Mouse (Mus musculus) heart, adult 18-20 months (tissue): ENCODE data around the gene Akr1b10. TPM values are rescaled to one million over a fixed set of nuclear protein-coding genes. Genes with fewer than 3 reads are reported as not detected.
"Not testable (repeated sequence)": the region's sequence is repeated elsewhere in the genome, so short reads cannot be mapped to it uniquely, and the experiment has no call there.

Experiments
- DNase-seq, 2 experiments: peaks; one replicate each; pipeline ENCODE4 v3.0.0; 2021 to 2022; ENCODE audit warnings: mixed read lengths in 1 of 2
- total RNA-seq, 2 experiments: library from RNA; stranded (reverse); gene quantifications; 2 replicates each; pipeline ENCODE4 v1.2.3; 2021

Akr1b10 gene
- total RNA-seq, 2 experiments from 2014 or later, result 60.9 to 62.9 TPM

DNA sequence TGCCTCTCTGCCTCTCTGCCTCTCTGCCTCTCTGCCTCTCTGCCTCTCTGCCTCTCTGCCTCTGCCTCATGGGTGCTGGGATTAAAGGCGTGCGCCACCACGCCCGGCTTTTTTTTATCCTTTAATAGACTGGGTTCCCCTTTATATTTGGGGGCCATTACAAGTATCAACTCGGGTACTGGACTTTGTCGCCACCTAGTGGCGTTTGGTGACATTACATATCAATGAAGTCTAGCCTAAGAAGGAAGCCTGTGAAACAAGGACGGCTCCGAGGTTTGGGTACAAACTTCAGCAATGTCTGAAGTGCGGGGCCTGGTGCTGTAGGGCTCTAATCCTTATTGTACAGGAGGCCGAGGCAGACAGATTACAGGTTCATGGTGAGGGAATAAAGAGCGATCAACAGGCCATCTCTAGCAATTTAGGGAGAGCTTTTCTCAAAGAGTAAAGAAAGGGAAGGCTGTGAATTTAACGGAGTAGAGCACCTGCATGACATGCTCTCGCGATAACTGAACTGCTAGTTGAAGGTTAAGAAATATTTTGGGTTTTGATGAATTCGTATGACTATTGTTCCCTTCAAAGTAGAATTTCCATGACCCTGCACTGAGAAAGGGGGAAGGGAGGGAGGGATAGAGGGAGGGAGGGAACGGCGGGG lies 12.2 kb upstream of the Akr1b10 start:
- DNase-seq, result peak; percentile 81 to 92

DNA sequence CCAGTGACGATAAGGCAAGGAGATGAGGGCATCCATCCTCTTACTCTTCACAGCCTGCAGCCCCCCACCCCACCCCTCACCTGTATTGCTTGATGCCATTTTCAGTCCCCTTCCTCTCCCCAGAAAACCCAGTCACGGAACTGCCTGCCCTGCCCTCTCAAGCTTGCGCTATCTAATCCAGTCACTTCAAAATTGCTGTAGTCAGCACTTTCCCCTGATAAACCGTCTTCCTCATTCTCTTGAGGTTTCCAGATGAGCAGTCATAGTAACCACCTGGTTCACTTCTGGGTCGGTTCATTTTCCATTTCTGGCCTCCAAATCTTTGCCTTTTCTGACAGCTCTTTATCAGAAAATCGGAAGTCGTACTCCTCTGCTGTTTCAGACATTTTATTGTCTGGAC lies 10.2 kb upstream of the Akr1b10 start:
- peak; percentile 17 to 24 for DNase-seq

DNA sequence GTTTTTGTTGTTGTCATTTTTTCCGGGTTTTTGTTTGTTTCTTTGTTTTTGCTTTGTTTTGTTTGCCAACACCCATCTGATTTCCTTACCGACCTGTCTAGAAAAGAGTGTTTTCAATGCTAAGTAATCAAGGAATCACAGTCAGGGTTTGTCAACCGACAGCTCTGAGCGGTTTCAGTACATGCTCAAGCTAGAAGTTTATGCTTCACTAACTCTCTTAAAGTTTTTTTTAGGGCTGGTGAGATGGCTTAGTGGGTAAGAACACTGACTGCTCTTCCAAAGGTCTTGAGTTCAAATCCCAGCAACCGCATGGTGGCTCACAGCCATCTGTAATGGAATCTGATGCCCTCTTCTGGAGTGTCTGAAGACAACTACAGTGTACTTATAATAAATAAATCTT lies 8.1 kb upstream of the Akr1b10 start:
- not testable (repeated sequence) for DNase-seq

DNA sequence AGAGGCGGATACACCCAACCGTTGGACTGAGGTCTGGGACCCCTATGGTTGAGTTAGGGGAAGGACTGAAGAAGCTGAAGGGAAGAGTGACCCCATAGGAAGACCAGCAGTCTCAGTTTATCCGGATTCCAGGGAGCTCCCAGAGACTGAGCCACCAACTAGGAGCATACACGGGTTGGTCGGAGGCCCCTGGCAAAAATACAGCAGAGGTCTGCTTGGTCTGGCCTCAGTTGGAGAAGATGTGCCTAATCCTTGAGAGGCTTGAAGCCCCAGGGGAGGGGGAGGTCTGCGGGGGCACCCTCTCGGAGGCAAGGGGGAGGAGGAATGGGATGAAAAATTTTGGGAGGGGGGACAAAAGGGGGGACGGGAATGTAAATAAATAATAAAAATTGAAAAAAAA lies 617 bp upstream of the Akr1b10 start:
- DNase-seq, result no peak

DNA sequence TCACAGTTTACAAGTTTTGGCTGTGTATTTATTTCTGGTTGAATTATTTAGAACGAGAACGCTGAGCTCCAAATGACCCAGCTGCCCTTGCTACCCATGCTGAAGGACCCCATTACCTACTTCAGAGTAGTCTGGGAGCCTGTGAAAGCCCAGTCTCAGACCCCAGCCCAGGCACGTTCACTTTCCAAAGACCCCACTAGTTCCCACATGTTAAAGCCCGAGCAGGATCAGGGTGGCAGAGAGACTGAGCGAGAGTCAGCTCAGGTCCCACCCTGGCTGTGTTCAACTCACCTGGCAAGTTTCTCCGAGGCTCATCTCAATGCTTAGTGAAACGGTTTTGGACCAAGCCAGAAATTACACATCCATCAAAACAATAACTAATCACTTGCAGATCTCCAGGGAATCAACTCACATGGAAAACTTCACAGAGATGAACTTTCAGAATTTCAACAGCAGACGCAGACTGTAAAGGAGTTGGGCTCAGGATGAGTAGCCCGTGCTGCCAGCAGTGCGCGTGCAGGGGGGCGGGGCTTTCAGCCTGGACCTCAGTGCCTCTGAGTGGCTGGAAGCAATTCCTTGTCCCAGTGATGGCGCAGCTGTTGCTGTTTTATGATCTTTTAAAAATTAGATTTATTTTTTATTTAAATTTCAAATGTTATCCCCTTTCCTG lies 818 bp downstream of the Akr1b10 start:
- peak; percentile 76 for DNase-seq

DNA sequence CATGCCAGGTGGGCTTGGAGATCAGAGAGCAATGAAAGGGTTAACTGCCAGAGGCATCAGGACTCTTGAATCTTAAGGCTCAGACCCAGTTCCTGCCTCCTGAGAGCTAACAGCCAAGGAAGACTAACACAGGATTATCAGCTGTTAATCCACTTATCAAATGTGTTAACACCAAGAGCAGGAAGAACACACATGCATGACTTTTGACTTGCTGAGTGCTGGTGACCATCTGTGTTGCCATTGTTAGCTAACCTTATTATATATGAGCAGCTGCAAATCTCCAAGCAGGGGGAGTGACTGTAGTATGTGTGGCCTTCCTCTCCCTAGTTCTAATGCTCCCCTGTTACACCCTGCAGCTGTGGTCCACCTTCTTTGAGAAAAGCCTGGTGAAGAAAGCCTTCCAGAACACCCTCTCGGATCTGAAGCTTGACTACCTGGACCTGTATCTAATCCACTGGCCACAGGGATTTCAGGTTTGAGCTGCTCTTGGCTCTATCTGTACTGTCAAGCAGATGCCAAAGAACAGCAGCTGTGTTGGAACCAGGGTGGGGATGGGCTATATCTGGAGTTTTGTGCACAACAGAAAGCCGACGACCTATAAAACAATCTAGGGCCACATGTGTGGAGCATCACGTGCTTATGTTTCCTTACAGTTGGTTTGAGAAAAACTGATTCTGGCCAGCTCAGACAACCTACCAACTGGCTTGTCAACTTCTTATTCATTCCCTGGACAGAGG lies 4.6 kb downstream of the Akr1b10 start:
- DNase-seq, result no peak

DNA sequence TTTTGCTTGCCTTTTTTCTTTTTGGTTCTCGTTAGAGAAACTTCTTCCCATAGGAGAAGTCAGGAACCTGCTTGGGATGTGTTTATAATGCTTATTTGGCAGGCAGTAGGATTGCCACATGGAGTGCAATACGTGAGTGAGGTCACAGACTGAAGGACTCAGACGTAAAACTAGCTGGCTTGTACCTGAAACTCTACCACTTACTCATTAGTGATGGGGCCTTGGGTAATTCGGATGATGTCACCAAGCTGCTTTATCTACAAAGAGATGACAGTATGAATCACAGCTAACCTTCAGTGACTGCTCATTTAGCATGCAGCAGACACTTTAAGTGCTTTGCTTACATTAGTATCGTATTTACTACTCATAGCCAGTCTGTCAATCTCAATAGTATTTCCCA lies 11.9 kb downstream of the Akr1b10 start:
- DNase-seq, result no peak

DNA sequence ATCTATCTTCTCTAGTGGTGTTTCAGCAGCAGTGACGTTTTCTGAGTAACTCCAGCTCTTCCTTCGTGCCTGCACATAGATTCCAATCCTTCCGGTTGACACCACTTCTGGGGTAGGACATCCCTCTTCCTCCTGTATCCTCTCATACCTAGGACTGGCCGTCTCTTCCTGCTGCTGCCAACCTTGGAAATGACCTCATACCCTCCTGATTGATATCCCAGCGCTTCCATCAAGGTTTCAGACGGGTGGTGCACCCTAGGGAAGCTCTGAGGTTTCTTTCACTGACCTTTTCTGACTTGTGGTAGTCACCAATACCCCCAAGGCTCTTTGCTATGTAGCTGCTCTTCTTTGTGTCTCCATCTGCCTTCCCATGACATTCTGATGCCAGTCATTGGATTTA lies 14.4 kb downstream of the Akr1b10 start:
- no peak for DNase-seq

DNA sequence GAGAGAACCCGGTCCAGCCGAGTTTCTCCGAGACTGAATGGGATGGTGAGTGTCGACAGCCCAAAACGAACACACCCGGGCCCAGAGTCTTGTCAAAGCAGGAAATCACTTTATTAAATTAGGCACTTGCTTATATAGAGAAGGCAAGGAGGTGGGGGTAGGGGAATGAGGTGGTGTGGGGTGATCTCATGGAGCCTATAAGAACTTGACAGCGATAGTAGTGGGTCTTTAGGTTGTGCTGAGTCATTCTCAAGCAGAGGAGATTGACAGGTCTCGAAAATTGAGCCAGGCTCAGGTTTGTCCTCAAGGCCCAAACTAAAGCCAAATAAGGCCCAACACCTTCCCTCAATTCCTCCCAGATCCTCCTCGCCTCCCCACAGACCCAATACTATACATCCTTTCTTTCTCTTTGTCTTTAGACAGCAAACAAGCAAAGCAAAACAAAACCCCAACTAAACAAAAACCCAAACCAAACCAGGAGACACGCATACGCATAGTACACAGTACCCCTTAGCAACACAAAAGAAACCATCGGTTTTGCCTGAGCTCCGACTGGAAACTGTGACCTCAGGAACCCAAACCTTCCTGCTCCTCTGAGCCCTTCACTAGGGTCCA lies 15.7 kb downstream of the Akr1b10 start:
- no peak for DNase-seq

DNA sequence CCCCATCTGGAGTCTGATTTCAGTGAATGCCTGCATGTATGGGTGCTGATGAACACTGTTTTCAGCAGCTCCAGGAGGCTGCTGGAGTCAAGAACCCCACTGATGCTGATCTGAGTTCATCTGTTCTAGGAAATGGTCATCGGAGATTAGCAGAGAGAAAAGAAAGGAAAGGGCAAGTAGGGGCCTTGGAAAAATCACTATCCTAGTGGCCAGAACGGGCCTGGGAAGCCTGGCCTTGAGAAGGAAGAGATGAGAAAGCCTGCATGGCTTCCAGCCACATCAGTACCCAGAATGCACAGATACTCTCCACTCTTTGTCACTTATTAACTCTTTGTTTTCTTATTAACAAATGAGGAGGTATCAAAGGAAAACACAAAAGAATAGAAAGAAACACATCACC lies 16.7 kb downstream of the Akr1b10 start:
- no peak for DNase-seq

DNA sequence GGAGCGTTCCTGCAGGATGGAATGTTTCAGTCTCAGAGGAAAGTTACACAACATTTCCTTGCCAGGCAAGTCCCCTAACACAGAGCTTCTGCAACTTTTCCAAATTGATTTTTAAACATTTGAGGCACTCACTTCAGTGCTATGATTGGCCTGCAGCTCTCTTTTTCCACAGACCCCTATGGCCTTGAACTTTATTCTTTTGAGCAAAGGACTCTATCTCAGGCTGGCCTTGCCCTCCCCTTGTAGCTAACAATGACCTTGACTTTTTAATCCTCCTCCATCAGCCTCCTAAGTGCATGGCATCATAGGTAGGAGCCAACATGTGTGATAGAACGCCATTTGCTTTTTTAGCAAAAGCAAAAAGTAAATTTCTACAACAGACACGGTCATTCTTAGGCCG lies 22.7 kb downstream of the Akr1b10 start:
- DNase-seq, result no peak

DNA sequence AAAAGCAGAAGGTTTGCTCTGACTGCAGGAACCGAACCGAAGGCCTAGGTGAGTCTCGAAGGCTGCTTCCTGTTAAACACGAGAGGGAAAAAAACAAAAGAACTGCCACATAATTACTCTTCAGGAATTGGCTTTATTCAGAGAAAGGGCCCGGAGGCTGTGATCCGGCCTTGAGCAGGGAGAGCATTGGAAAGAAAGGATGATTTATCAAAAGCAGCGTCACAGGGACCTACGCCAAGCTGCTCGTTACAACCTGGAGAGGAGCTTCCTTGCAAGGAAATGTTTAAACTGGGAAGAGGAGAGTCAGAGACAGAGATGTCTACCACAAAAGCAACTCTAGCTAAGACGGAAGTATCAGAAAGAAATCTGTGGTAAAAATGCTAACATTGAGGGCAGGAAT lies 23.4 kb downstream of the Akr1b10 start:
- DNase-seq, result no peak

DNA sequence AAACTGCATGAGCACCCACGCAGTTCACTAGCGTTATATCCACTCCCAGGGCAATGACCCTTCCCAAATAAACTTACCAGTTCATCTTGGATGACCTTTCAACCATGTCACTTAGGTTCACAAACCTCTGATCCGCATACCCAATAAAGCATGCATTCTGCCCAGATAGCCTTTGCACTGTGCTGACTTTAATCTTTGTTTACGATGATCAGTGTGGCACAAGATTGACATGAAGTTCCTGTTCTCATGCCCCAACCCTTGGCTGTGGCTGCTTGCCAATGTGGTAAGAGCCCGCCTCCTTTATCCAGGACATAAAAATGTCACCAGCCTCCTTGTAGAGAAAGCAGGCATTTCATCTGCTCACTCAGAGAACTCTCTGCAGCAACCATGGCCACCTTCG lies 28.0 kb downstream of the Akr1b10 start, which contains the start of gene Akr1b7:
Gene Akr1b7 (plus strand): TSS at position 312 of the 400 bp plus-strand sequence.
- DNase-seq, result no peak

DNA sequence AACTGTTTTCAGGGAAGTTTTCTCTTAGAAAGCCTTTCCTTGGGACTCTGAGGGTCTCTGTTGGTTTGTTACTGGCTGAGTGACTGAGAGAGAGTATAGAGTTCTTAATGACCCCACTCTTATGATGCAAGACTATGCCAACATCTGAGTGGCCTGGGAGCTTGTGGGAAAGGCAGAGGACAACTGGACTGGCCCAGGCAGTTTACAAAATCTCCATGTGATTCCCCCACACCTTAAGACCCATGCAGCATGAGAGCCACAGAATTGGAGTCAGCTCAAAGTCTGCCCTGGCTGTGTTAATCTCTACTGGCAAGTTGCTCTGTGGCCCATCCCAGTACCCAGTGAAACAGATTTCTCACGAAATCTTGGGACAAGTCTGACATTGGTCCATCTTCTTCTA lies 28.7 kb downstream of the Akr1b10 start:
- DNase-seq, result no peak

DNA sequence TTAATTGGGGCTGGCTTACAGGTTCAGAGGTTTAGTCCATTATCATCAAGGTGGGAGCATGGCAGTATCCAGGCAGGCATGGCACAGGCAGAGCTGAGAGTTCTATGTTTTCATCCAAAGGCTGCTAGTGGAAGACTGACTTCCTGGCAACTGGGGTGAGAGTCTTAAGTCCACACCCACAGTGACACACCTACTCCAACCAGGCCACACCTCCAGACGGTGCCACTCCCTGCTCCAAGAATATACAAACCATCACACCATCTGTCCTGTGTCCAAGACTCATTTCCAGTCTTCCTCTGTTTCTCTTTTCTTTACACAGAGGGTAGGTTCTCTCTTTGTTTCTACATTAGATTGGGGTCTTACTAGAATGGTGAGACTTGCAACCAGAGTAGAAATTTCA lies 29.4 kb downstream of the Akr1b10 start:
- not testable (repeated sequence) for DNase-seq

DNA sequence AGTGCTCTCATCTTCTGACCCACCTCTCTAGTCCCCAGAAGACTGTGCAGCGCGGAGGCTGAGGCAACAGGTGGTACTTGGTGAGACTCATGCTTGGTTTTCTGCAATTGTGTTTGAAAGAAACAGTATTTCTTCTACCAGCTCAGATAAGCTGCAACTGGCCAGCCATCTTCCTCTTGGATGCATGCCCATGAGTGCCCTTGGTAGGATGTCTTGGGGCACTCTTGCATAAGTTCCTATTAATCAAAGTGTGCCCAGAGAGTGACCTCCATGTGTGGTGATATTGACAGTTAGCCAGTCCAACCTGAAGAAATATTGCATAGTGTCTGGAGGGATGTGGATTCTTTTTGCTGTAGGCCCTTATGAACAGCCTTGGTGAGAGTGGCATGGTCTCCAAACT lies 32.5 kb downstream of the Akr1b10 start:
- no peak for DNase-seq

DNA sequence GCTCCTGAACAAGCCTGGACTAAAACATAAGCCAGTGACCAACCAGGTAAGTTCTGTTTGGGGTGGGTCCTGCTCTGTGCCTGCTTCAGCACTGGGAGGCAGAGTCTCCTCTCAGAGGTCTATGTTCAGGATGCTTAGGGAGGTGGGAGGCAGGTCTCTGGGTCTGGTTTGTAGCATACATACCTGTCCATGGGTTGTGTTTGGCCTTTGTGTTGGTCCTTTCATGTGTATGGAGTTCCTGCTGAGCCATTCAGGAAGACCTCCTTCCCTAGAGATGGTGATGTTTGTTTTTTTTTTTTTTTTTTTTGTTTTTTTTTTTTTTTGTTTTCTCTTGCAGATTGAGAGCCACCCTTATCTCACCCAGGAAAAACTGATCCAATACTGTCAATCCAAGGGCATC lies 35.1 kb downstream of the Akr1b10 start:
- DNase-seq, result no peak

DNA sequence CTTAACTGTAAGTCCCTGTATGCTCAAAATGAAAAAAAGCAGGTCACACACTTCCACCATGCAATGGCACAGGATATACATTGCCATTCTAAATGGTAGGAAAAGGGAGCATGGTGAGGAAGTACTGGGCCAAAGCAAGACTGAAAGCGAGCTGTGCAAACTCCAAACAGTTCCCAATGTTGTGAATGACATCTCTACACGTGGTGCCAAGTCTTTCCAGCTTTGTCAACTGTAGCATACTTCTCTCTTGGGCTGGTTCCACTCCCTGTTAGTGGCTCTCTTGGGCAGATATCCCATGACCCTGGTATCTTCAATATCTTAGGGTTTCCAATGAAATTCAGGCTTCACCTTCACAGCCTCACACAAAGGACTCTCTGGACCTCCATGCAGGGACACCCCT lies 55.0 kb downstream of the Akr1b10 start:
- no peak for DNase-seq

DNA sequence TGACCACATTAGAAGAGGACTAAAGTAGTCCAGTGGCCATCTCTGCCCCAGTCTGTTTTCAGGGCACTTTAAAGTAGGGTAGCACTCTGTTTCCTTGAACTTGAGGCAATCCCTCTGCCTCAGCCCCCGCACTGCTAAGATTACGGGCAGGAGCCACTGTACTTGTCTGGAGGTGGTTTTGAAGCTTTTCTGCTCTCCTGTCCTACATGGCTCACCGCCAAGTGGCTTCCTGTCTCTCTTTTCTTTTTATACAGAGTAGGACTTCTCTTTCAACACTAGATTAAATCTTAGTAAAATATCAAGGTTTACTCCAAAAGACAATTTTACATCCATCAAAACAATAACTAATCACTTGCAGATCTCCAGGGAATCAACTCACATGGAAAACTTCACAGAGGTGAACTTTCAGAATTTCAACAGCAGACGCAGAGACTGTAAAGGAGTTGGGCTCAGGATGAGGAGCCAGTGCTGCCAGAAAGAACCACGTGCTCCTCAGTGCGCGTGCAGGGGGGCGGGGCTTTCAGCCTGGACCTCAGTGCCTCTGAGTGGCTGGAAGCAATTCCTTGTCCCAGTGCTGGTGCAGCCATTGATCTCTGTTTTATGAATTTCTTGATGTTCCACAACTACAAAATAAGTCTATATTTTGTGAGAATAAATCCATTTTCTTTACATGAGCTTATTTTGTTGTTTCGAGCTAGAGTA lies 57.7 kb downstream of the Akr1b10 start:
- peak in 1 of 2 experiments; percentile 10 for DNase-seq

DNA sequence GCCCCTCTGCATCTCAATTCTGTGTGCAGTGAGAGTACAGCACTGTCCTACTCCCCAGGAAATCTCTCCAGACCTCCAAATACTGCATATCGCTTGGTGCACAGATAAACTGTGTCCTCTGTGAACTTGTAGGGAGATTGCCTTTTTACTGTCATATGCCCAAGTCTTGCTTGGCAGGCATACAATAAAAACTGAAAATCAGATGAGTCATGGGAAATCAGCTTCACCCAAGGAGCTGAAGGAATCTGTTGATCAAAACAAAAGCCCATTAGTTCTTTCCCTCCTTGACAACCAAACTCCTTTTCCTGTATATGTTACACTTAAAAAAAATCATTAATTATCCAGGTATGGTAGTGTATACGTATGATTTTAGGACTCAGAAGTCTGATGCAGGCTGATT lies 59.8 kb downstream of the Akr1b10 start:
- DNase-seq, result peak; percentile 49 to 62
